Mouse (Mus musculus) midbrain, embryonic 11.5 days (tissue): Measurements from ENCODE around the gene Borcs7. TPM values are rescaled to one million over a fixed set of nuclear protein-coding genes. Genes with fewer than 3 reads are reported as not detected.
A peak's percentile ranks its signal among the peaks of the same experiment; 100 is the strongest.

Experiments
- ATAC-seq: fragments of 200-750 bp; cut with Nextera tagmentation; 2 replicates; pipeline ENCODE4 v1.8.0; 2017; ENCODE audit warnings: moderate TSS enrichment, moderate library complexity; ENCODE audit not compliant: low FRiP score
- DNase-seq: peaks from one replicate; pipeline ENCODE4 v3.0.0; 2015; ENCODE audit warnings: low spot score; ENCODE audit errors: missing footprints
- H3K27ac ChIP-seq: fragments of 300-500 bp; sonication (generic); 2 replicates; pipeline ENCODE4 v1.5.1; 2014; ENCODE audit warnings: low read depth, low read length
- H3K27me3 ChIP-seq: fragments of 300-500 bp; sonication (generic); 2 replicates; pipeline ENCODE4 v1.6.1; 2014; ENCODE audit warnings: mild to moderate bottlenecking, low read length, moderate library complexity, mixed read lengths; ENCODE audit not compliant: control insufficient read depth, insufficient read depth
- H3K36me3 ChIP-seq: fragments of 300-500 bp; sonication (generic); 2 replicates; pipeline ENCODE4 v1.6.1; 2014; ENCODE audit warnings: mild to moderate bottlenecking, low read length, moderate library complexity, mixed read lengths; ENCODE audit not compliant: control insufficient read depth, insufficient read depth
- H3K4me1 ChIP-seq: fragments of 300-500 bp; sonication (generic); 2 replicates; pipeline ENCODE4 v1.6.1; 2014; ENCODE audit warnings: low read length; ENCODE audit not compliant: control insufficient read depth, insufficient read depth
- H3K4me2 ChIP-seq: fragments of 300-500 bp; sonication (generic); 2 replicates; pipeline ENCODE4 v1.6.1; 2014; ENCODE audit warnings: mild to moderate bottlenecking, moderate library complexity
- H3K4me3 ChIP-seq: fragments of 300-500 bp; sonication (generic); 2 replicates; pipeline ENCODE4 v1.5.1; 2014; ENCODE audit warnings: low read depth, low read length
- H3K9ac ChIP-seq: fragments of 300-500 bp; sonication (generic); 2 replicates; pipeline ENCODE4 v1.6.1; 2014; ENCODE audit warnings: low read length
- H3K9me3 ChIP-seq: fragments of 300-500 bp; sonication (generic); 2 replicates; pipeline ENCODE4 v1.6.1; 2016; ENCODE audit warnings: low read length; ENCODE audit not compliant: control insufficient read depth
- WGBS: fragments of 180-500 bp; shearing (Covaris S2); extraction: QIAGEN DNeasy Blood & Tissue Kit; methylation state at CpG from one replicate; pipeline ENCODE4 v1.1.7; 2014; 5-methylcytosine and 5-hydroxymethylcytosine counted together
- polyA plus RNA-seq: library from polyadenylated mRNA; unstranded; fragments of >200 nt; fragmentation: Nextera tagmentation; extraction: Ambion mirVana; gene quantifications from 2 replicates; pipeline ENCODE4 v1.2.1, GENCODE M21; 2014

Borcs7 gene
- polyA plus RNA-seq, 1 experiment from 2014 or later, result 15.3 TPM

DNA sequence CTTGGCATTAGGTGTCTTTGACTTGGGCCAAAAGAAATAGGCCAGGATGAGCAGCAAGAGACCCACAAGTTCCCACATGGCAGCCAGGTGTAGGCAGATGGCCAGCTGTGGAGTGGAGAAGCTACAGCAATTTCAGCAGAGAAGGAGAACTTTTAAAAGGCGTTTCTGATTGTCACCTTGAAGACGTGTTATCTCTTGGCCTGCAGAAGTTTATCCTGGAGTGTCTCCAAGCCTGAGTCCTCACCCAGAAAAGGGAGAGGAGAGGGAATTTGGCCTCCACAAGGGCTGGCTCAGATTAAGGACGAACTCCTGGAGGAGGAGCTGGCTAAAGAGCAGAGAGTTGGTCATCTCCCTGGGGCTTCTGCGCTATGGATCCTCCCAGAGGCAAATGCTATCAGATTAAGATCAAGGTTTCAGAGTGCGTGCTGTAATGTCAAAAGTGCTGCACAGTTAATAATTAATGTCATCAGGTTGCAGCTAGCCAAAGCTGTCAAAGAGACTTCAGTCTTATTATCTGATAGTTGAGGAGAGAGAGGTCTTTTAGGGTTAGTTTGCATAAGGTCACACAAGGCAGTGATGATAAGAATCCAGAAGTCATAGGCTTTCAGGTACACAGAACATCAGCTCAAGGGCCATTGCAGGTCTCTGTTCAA, 16.8 kb upstream of the Borcs7 start, which contains the start of gene Cyp17a1:
TSS of gene Cyp17a1 (minus strand) at position 407 of the 653 bp plus-strand sequence.
- DNase-seq (peak; percentile 70), ATAC-seq (no peak)
- Histone ChIP-seq H3K4me2 (no peak within 1 kb of the TSS), H3K27me3 (no peaks in the 10 kb centered on the region; the same call in 1 of the 2 replicates), H3K4me3 (no peak within 1 kb of the TSS), H3K9me3 (no peaks in the 10 kb centered on the region), H3K36me3 (no peaks in the 10 kb centered on the region), H3K27ac (no peak within 1 kb of the TSS), H3K4me1 (no peaks in the 10 kb centered on the region), H3K9ac (no peak within 1 kb of the TSS)
- WGBS, result 78% methylated on average over 5 of the region's 5 CpGs

DNA sequence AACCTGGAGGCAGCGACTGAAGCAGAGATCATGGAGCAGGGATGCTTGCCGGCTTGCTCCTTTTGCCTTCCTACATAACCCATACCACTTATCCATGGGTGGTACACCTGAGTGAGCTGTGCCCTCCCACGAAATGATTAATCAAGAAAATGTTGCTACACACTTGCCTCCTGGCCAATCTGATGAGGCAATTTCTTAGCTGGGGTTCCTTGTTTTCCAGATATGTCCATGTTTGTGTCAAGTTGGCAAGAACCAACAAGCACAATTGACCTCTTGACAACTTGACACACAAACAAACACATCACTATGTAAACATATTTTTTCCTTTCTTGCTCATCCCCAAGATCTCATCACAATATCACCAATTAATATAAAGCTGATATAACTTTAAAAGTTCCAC, 14.1 kb upstream of the Borcs7 start:
- 86% methylated on average over 3 of the region's 3 CpGs for WGBS

DNA sequence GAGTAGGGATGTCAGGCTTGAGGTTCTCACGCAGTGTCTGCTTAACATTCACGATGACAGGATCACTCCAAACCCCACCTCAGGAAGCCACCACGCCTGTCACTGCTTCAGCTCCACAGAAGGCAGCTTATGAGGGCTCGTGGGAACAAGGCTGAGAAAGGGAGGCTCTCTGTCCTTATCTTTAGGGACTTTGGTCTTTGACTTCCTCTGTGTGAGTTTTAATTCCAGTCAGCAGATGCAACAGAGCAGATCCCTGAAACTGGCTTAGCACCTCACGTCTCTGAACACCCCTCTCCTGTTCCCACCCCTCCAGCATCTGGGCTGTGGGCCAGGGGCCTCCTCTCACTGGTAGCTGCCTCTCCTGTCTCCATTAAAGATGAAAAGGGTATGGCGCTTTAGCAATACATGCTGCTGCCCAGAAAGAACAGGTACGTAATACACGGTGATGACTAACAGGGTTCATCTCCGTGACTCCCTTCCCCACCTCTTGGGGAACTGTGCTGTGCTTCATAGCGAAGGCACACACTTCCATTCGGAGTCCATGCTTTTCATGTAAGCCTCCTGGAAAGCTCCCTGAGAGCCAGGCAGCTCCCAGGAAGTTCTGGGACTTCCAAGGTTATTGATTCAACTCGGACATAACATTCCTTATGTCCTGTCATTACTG, 9.9 kb upstream of the Borcs7 start:
- ATAC-seq, result no peak
- Histone ChIP-seq H3K4me3 (no peak overlapping the region), H3K4me2 (no peak overlapping the region), H3K9ac (no peak overlapping the region), H3K9me3 (no peaks in the 10 kb centered on the region), H3K36me3 (no peaks in the 10 kb centered on the region), H3K4me1 (no peaks in the 10 kb centered on the region), H3K27me3 (no peaks in the 10 kb centered on the region), H3K27ac (no peak overlapping the region)
- no peak for DNase-seq
- 75% methylated on average over 12 of the region's 12 CpGs for WGBS

More for the DNA sequence above, 14.1 kb upstream of the Borcs7 start:
- Histone ChIP-seq H3K27ac (no peak overlapping the region), H3K9me3 (no peaks in the 10 kb centered on the region), H3K4me1 (no peaks in the 10 kb centered on the region), H3K4me3 (no peak overlapping the region), H3K4me2 (no peak overlapping the region), H3K36me3 (no peaks in the 10 kb centered on the region), H3K9ac (no peak overlapping the region), H3K27me3 (no peaks in the 10 kb centered on the region; the same call in 1 of the 2 replicates)
- DNase-seq (no peak), ATAC-seq (no peak)

DNA sequence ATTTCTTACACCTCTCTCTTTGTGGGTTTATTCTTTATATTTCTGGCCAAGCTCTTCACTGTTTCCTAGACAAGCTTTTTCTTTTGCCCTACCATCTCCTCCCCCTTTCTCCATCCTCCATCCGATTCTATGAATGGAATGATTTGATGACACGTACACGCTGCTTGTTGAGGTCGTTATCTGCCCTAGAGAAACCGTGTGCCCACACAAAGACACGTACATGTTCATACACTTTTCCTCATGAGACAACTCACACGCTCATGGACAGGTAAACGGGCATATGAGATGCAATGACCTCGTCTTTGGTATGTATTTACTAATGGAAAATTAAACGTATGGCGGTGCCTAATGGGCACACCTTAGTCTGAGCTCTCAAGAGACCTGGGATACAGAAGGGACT, 681 bp downstream of the Borcs7 start:
- peak; percentile 44 for ATAC-seq
- peak; percentile 86 for DNase-seq
- Histone ChIP-seq H3K27me3 (no peaks in the 10 kb centered on the region), H3K4me1 (no peaks in the 10 kb centered on the region), H3K36me3 (no peaks in the 10 kb centered on the region), H3K4me2 (peak overlapping the region; percentile 51), H3K27ac (no peak overlapping the region), H3K9ac (peak overlapping the region; percentile 80), H3K4me3 (peak overlapping the region; percentile 60), H3K9me3 (no peaks in the 10 kb centered on the region)
- 78% methylated on average over 11 of the region's 11 CpGs for WGBS

DNA sequence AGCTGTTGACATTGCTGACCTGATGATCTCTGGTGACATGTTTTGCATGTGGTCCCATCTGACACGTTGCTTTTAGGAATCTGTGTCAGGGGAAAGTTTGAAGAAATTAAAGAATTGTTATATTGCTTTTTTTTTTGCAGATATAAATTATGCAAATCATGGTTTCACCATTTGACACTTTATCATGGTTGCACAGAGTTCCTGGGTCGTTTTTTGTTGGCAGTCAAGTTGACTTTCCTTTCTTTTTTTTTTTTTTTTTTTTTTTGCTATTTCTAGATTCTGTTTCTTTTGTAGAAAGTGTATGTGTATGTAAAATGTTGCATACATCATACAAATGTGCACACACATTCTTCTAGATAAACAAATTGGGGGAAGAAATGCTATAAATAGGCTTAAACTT, 1.4 kb downstream of the Borcs7 start:
- no peaks in the 10 kb centered on the region for H3K9me3 ChIP-seq
- no peak for DNase-seq
- no peak overlapping the region for H3K9ac ChIP-seq
- 81% methylated on average over 2 of the region's 2 CpGs for WGBS
- H3K27me3 ChIP-seq, result no peaks in the 10 kb centered on the region
- no peaks in the 10 kb centered on the region for H3K4me1 ChIP-seq
- no peak for ATAC-seq
- H3K4me3 ChIP-seq, result no peak overlapping the region
- H3K36me3 ChIP-seq, result no peaks in the 10 kb centered on the region
- no peak overlapping the region for H3K4me2 ChIP-seq
- H3K27ac ChIP-seq, result no peak overlapping the region

DNA sequence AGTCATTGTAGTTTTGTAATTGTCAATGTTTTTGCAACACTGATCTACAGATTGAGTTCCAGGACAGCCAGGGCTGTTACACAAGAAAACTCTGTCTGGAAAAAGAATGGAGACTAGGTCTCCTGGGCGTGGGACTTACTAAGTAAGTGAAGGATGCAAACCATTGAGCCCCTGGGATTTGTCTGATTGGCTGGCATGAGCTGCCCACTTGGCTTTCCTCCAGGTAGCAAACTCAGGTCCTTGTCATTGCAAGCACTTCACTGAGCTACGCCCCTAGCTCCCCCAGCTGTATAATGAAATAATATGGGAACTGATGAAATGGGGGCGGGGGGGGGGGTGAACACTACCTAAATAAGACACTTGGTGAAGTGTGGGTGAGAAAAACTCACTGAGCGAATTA, 3.4 kb downstream of the Borcs7 start:
- no peaks in the 10 kb centered on the region for H3K9me3 ChIP-seq
- WGBS, result 86% methylated on average over 4 of the region's 4 CpGs
- H3K4me3 ChIP-seq, result no peak overlapping the region
- H3K4me1 ChIP-seq, result no peaks in the 10 kb centered on the region
- no peak for DNase-seq
- no peak overlapping the region for H3K9ac ChIP-seq
- H3K27ac ChIP-seq, result no peak overlapping the region
- H3K36me3 ChIP-seq, result no peaks in the 10 kb centered on the region
- no peaks in the 10 kb centered on the region for H3K27me3 ChIP-seq
- no peak overlapping the region for H3K4me2 ChIP-seq
- no peak for ATAC-seq

DNA sequence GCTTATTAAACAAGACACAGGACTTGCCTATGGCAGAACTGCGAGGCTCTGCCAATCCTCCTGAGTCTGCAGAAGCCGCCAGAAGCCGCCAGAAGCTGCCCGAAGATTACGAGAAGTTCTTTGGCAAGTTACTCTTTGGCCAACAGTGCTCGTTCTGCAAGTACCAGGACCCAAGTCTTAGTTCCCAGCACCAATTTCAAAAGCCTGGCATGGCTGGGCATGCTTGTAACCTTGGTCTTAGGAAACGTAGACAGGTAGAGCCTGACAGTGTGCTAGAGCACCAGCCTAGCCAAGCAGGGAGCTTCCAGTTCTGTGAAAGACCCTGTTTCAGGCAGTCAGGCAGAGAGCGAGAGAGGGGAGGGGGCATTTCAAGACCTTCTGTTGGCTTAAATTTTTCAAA, 6.8 kb downstream of the Borcs7 start:
- H3K36me3 ChIP-seq, result no peaks in the 10 kb centered on the region
- no peak overlapping the region for H3K4me2 ChIP-seq
- no peaks in the 10 kb centered on the region for H3K4me1 ChIP-seq
- 96% methylated on average over 8 of the region's 8 CpGs for WGBS
- no peak overlapping the region for H3K9ac ChIP-seq
- no peak for DNase-seq
- no peaks in the 10 kb centered on the region for H3K27me3 ChIP-seq
- ATAC-seq, result no peak
- no peak overlapping the region for H3K27ac ChIP-seq
- H3K9me3 ChIP-seq, result no peaks in the 10 kb centered on the region
- no peak overlapping the region for H3K4me3 ChIP-seq

DNA sequence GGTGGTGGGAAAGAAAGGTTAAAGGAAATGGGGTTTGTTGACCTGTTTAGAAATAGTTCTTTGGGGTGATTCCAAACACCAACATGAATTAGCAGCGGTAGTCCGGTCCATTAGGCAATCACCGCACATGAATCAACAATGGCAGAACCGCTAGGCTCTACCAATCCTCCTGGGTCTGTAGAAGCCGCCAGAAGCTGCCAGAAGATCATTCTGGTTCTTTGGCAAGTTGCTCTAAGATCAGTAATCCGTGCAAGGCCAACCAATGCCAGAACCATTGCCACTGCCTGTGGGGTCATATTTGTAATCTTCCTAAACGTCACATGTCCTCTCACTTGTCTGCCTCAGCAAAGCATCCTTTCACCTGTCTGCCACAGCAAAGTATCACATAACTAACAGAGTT, 7.2 kb downstream of the Borcs7 start:
- Histone ChIP-seq H3K27me3 (no peaks in the 10 kb centered on the region), H3K4me1 (no peaks in the 10 kb centered on the region), H3K9ac (no peak overlapping the region), H3K9me3 (no peaks in the 10 kb centered on the region), H3K36me3 (no peaks in the 10 kb centered on the region), H3K27ac (no peak overlapping the region), H3K4me2 (no peak overlapping the region), H3K4me3 (no peak overlapping the region)
- WGBS, result 92% methylated on average over 7 of the region's 7 CpGs
- DNase-seq, result no peak
- ATAC-seq, result no peak

DNA sequence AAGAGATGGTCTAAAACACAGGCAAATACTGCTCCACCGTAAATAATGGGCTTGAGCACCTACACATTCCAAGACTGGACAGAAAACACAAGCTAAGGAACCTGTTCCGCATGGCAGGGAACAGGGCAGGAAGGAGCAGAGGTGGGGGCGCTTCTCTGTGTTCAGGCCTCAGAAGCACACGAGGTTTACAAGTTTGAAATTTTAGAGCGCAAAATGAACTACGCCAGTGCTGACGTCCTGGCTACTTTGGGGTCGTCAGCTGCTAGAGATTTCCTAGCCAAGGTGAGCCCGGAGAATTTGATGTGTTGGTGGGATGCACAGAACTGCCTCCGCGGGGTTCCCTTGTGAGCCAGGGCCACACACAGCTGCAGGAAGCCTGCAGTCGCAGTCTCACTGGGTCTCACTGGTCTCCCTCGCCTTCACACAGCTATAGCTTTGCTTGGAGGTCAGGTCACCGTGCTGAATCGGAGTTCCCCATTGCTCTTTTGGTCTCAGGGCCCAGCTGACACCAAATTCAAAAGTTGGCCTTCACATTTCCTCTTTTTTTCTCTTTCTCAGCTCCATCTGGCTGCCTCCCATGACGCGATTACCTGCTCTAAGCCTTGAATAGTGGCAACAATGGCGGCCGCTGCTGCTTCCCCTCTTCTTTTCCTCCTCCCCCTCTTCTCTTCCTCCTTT, 8.3 kb downstream of the Borcs7 start:
- no peak for ATAC-seq
- H3K4me3 ChIP-seq, result no peak overlapping the region
- 48% methylated on average over 19 of the region's 19 CpGs for WGBS
- H3K9me3 ChIP-seq, result no peaks in the 10 kb centered on the region
- H3K36me3 ChIP-seq, result no peaks in the 10 kb centered on the region
- H3K27me3 ChIP-seq, result no peaks in the 10 kb centered on the region
- H3K27ac ChIP-seq, result no peak overlapping the region
- H3K4me1 ChIP-seq, result no peaks in the 10 kb centered on the region
- H3K4me2 ChIP-seq, result no peak overlapping the region
- H3K9ac ChIP-seq, result no peak overlapping the region
- no peak for DNase-seq
